Mouse (Mus musculus) kidney, adult 2 months (tissue): Measurements from ENCODE around the gene Csrp2. TPM values are rescaled to one million over a fixed set of nuclear protein-coding genes. Genes with fewer than 3 reads are reported as not detected.

Source experiments
- DNase-seq: peaks from one replicate; pipeline ENCODE4 v3.0.0; 2021
- H3K27ac ChIP-seq: fragments of 200-500 bp; 2 replicates; pipeline ENCODE4 v1.5.1; 2012; ENCODE audit warnings: low read depth, low read length, control low read depth, inconsistent platforms; ENCODE audit not compliant: insufficient read depth
- H3K27me3 ChIP-seq: fragments of 200-500 bp; replicated peaks from 2 replicates; pipeline ENCODE4 v1.6.1; 2012; ENCODE audit warnings: mild to moderate bottlenecking, moderate library complexity, low read length, inconsistent platforms; ENCODE audit not compliant: control insufficient read depth, insufficient read depth
- H3K36me3 ChIP-seq: fragments of 200-500 bp; 2 replicates; pipeline ENCODE4 v1.6.1; 2012; ENCODE audit warnings: mild to moderate bottlenecking, moderate library complexity, low read length, inconsistent platforms; ENCODE audit not compliant: control insufficient read depth, insufficient read depth
- H3K4me1 ChIP-seq: fragments of 200-500 bp; 2 replicates; pipeline ENCODE4 v1.6.1; 2011; ENCODE audit warnings: low read length; ENCODE audit not compliant: control insufficient read depth, insufficient read depth
- H3K4me3 ChIP-seq: fragments of 200-500 bp; 2 replicates; pipeline ENCODE4 v1.5.1; 2011; ENCODE audit warnings: mild to moderate bottlenecking, low read depth, low read length, control low read depth; ENCODE audit not compliant: insufficient read depth
- CTCF ChIP-seq: fragments of 200-500 bp; conservative IDR thresholded peaks from 2 replicates; pipeline ENCODE4 v1.5.1; 2011; ENCODE audit warnings: low read depth, mild to moderate bottlenecking, control low read depth, low read length, moderate library complexity, mixed read lengths; ENCODE audit not compliant: insufficient read depth, insufficient read length
- POLR2A ChIP-seq: fragments of 200-500 bp; IDR thresholded peaks from one replicate; pipeline ENCODE4 v1.6.1; 2011; ENCODE audit warnings: low read depth, low read length, control low read depth
- WGBS: fragments of 180-500 bp; shearing (Covaris S2); methylation state at CpG from one replicate; pipeline ENCODE4 v1.1.7; 2018; 5-methylcytosine and 5-hydroxymethylcytosine counted together
- polyA plus RNA-seq: library from polyadenylated mRNA; depleted of rRNA; stranded (reverse); fragments of >200 nt; gene quantifications from 2 replicates; pipeline ENCODE4 v1.2.3, GENCODE M21; 2012

Gene Csrp2
- polyA plus RNA-seq, 1 experiment: 193 TPM

DNA sequence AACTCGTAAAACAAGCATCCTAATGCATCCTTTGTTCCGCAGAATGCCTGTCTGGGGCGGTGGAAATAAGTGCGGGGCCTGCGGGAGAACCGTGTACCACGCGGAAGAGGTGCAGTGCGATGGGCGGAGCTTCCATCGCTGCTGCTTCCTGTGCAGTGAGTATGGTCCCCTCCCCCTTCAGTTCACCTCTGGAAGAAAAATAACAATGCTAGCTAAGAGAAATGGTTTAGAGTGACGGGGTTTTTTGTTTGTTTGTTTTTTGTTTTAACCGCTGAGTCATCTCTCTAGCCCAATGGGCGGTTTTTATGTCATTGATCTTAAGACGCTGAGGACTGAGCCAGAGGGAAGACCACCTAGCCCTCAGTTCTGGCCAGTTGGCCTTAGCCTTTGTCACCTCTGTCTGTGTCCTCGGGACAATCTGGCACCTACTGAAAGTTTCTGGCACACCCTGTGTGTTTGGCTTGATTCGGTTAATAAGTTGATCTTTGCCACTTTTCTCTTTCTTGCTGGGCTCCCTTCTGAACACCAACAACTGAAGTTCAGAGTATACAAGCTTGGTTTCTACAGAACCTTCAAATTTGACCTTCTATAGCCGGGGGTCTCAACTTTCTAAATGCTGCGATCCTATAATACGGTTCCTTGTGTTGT, 12.4 kb downstream of the Csrp2 start:
- H3K4me3 ChIP-seq: peak overlapping the region; percentile 41; the same call in 1 of the 2 replicates
- H3K27ac ChIP-seq: peak overlapping the region; percentile 43
- peaks cover 1% of the 10 kb centered on the region; the same call in 1 of the 2 replicates for H3K36me3 ChIP-seq
- 43% methylated on average over 20 of the region's 20 CpGs for WGBS
- peak; percentile 60 for DNase-seq
- TF ChIP-seq CTCF (no peak), POLR2A (no peak)
- H3K27me3 ChIP-seq: no peaks in the 10 kb centered on the region
- H3K4me1 ChIP-seq: peaks cover 19% of the 10 kb centered on the region; the same call in 1 of the 2 replicates

DNA sequence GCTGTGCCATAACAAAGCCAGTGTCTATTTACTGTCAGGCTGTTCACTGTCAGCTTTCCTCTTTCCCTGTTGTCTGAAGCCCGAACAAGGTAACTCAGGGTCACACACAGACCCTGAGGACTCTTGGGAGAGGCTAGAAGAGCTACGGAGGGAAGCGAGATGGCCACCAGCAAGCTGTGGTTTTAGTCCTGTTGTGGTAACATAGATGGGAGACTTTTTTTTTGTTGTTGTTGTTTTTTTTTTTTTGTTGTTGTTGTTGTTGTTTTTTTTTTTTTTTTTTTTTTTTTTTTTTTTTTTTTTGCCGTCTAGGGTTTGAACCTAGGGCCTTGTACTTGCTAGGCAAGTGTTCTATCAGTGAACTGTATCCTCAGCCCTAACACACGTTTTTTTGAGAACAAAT, 14.0 kb downstream of the Csrp2 start:
- H3K27ac ChIP-seq: no peak overlapping the region
- no peak for DNase-seq
- H3K4me3 ChIP-seq: no peak overlapping the region
- H3K4me1 ChIP-seq: peaks cover 12% of the 10 kb centered on the region; the same call in 1 of the 2 replicates
- WGBS: 82% methylated on average over 5 of the region's 5 CpGs
- H3K36me3 ChIP-seq: peaks cover 3% of the 10 kb centered on the region; the same call in 1 of the 2 replicates
- no peaks in the 10 kb centered on the region for H3K27me3 ChIP-seq
- TF ChIP-seq POLR2A: no peak
- TF ChIP-seq CTCF: no peak

DNA sequence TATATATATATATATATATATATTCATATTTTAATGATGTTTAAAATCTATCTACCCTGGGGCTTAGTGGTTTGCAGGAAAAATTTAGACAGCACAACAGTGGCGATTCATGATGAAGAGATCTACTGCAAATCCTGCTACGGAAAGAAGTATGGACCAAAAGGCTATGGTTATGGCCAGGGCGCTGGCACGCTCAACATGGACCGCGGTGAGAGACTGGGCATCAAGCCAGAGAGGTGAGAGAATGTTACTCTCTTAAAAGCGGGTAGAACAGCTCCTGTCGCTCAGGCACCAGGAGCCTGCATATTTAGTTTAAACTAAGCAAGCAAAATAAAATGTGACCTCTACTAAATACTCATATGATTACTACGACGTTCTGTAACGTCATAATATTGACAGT, 15.5 kb downstream of the Csrp2 start:
- WGBS: 43% methylated on average over 11 of the region's 11 CpGs
- H3K27me3 ChIP-seq: no peaks in the 10 kb centered on the region
- peak; percentile 67 for DNase-seq
- no peak overlapping the region for H3K27ac ChIP-seq
- TF ChIP-seq POLR2A (no peak), CTCF (no peak)
- peaks cover 3% of the 10 kb centered on the region; the same call in 1 of the 2 replicates for H3K36me3 ChIP-seq
- H3K4me1 ChIP-seq: peaks cover 4% of the 10 kb centered on the region; the same call in 1 of the 2 replicates
- no peak overlapping the region for H3K4me3 ChIP-seq

DNA sequence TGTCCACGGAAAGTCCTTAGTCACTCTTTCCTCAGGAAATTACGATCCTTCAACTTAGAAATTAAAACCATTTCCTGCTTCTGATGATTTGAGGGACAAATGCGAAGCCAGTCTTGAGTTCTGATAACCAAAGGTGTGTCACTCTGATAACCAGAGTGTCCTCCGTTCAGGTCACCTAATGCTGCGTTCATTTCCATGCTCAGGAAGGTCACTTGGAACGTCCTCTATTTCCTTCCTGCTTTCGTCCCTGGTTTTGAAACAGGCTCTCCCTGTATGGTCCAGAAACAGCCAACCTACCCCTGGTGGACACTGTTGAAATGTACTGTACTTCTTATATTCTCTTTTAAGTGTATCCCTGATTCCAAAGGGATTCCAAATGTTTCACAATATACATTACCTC, 16.1 kb downstream of the Csrp2 start:
- WGBS: 42% methylated on average over 7 of the region's 7 CpGs
- no peaks in the 10 kb centered on the region for H3K27me3 ChIP-seq
- TF ChIP-seq CTCF (no peak), POLR2A (no peak)
- peaks cover 3% of the 10 kb centered on the region; the same call in 1 of the 2 replicates for H3K36me3 ChIP-seq
- DNase-seq: no peak
- peaks cover 4% of the 10 kb centered on the region; the same call in 1 of the 2 replicates for H3K4me1 ChIP-seq
- H3K4me3 ChIP-seq: no peak overlapping the region
- H3K27ac ChIP-seq: no peak overlapping the region

DNA sequence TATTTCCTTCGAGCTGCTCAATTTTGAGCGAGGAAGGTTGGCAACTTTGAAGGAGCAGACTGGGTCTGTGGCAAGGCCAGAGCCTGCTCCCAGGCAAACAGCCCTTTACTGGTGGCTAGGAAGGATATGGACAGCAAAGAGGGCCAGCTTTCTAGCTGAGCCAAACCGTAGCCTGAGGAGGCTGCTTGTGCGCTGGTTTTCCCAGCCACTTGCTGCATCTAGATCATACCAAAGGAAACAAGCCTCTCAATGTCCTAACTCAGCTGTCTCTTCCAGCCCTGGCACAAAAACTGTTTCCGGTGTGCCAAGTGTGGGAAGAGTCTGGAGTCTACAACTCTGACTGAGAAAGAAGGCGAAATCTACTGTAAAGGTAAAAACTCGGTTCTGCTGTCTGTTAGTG, 18.8 kb downstream of the Csrp2 start:
- no peak overlapping the region for H3K27ac ChIP-seq
- H3K36me3 ChIP-seq: peaks cover 3% of the 10 kb centered on the region; the same call in 1 of the 2 replicates
- DNase-seq: no peak
- no peak for TF ChIP-seq CTCF
- TF ChIP-seq POLR2A: no peak
- H3K4me3 ChIP-seq: no peak overlapping the region
- 89% methylated on average over 7 of the region's 7 CpGs for WGBS
- no peaks in the 10 kb centered on the region for H3K27me3 ChIP-seq
- H3K4me1 ChIP-seq: no peaks in the 10 kb centered on the region

DNA sequence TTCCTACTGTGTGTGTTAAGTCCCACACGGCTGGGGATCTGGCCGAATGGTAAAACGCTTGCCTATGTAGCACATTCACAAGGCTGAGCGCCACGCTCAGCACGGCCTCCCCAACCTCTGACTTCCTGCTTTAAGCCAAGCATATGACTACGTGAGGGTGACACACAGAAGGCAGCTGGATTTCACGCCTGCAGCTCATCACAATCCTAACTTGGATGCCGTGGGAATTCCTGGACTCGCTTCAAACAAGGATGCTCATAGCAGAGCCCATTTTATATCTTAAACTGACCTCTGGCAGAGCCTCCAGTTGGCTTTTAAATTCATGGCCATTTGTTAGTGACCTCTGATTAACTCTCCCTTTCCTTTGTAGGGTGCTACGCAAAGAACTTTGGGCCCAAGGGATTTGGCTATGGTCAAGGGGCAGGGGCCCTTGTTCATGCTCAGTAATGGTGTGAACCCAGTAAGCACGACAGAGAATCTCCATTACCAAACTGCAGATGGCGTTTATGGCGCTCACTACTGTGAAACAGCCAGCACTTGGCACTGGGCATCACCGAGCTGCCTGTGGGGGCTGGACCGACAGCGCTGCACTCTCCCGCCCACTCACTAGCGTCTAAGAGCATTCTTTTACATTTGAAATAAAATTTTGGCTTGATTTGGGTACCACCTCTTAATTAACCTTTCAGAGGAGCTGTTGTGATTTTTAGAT, 19.4 kb downstream of the Csrp2 start:
- 73% methylated on average over 19 of the region's 19 CpGs for WGBS
- Histone ChIP-seq H3K27me3 (no peaks in the 10 kb centered on the region), H3K4me3 (no peak overlapping the region), H3K27ac (no peak overlapping the region), H3K36me3 (peaks cover 3% of the 10 kb centered on the region; the same call in 1 of the 2 replicates), H3K4me1 (no peaks in the 10 kb centered on the region)
- no peak for DNase-seq
- no peak for TF ChIP-seq POLR2A
- TF ChIP-seq CTCF: no peak

DNA sequence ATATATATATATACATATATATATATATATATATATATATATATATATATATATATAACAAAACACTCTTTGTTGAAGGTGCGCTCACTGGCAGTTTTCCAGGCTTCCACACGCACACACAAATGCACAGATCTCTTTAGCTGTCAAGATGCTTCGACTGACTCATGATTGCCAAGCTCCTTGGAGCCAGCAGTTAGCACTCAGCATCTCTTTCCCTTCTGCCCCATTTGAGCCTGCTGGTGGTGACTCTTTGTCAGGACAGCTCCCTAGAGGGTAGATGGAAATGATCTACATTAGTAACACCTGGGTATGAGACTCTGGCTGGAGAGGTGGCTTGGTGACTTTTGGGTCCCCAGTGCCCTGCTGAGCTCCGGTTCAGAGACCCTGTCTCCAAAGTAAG, 20.1 kb downstream of the Csrp2 start:
- no peak for DNase-seq
- Histone ChIP-seq H3K27ac (no peak overlapping the region), H3K4me1 (no peaks in the 10 kb centered on the region), H3K36me3 (peaks cover 3% of the 10 kb centered on the region; the same call in 1 of the 2 replicates), H3K4me3 (no peak overlapping the region), H3K27me3 (no peaks in the 10 kb centered on the region)
- TF ChIP-seq POLR2A (no peak), CTCF (no peak)
- WGBS: 84% methylated on average over 4 of the region's 4 CpGs
